Comparison of ENCODE assay signal across 18 mouse cellular contexts in genomic region chr1:150743097-150743843, GRCm38 (mm10).
DNase-seq lines count a peak whose midpoint lies in the region; ATAC-seq and TF ChIP-seq lines count a peak whose summit lies in the region.
"Had no signal": no experiment of that assay in that cellular context is flagged by ENCODE, and none has a peak within 500 bp of the region (broad histone marks: within the 10 kb centered on the region; RNA-seq: fewer than 3 reads in every experiment).

No protein-coding gene starts in this region.

- WGBS in forebrain, embryonic 10.5 days = 82% methylated on average over 19 of the region's 19 CpGs
- 76% methylated on average over 19 of the region's 19 CpGs for WGBS in forebrain, embryonic 15.5 days
- 58% methylated on average over 19 of the region's 19 CpGs for WGBS in kidney, postnatal 0 days
- 61% methylated on average over 19 of the region's 19 CpGs for WGBS in stomach, embryonic 14.5 days
- 58% methylated on average over 19 of the region's 19 CpGs for WGBS in stomach, postnatal 0 days
- 59% methylated on average over 19 of the region's 19 CpGs for WGBS in stomach, embryonic 16.5 days

- H3K4me2 ChIP-seq in forebrain, embryonic 15.5 days (replicated peaks) = no peak overlapping the region
- no peak overlapping the region; the same call in 1 of the 2 replicates for H3K4me2 ChIP-seq in kidney, postnatal 0 days (ENCODE audit: low read length)
- H3K4me2 ChIP-seq in stomach, embryonic 14.5 days (replicated peaks; ENCODE audit: low read depth, low read length) = no peak overlapping the region
- no peak overlapping the region for H3K4me2 ChIP-seq in stomach, postnatal 0 days (replicated peaks; ENCODE audit: low read depth)
- no peak overlapping the region for H3K4me2 ChIP-seq in stomach, embryonic 16.5 days (ENCODE audit: low read depth, low read length)
- H3K4me2 ChIP-seq: heart, embryonic 11.5 days; midbrain, embryonic 15.5 days had no signal

- H3K36me3 ChIP-seq in forebrain, embryonic 10.5 days (replicated peaks) = peaks cover 3% of the 10 kb centered on the region
- no peaks in the 10 kb centered on the region for H3K36me3 ChIP-seq in forebrain, embryonic 15.5 days
- 0 out of 2 replicates have a peak, but pooled peaks cover 9% of the 10 kb centered on the region for H3K36me3 ChIP-seq in kidney, postnatal 0 days (ENCODE audit: insufficient read depth, low read length)
- H3K36me3 ChIP-seq in stomach, embryonic 14.5 days (ENCODE audit: control insufficient read depth, insufficient read depth, low read length) = no peaks in the 10 kb centered on the region
- H3K36me3 ChIP-seq in stomach, postnatal 0 days (ENCODE audit: control insufficient read depth, insufficient read depth, low read length) = no peaks in the 10 kb centered on the region
- H3K36me3 ChIP-seq in stomach, embryonic 16.5 days (ENCODE audit: control insufficient read depth, insufficient read depth, low read length) = no peaks in the 10 kb centered on the region
- H3K36me3 ChIP-seq: midbrain, embryonic 15.5 days had no signal

- H3K9me3 ChIP-seq in forebrain, embryonic 10.5 days = no peaks in the 10 kb centered on the region
- no peaks in the 10 kb centered on the region for H3K9me3 ChIP-seq in forebrain, embryonic 15.5 days
- H3K9me3 ChIP-seq in kidney, postnatal 0 days (replicated peaks; ENCODE audit: low read length) = no peaks in the 10 kb centered on the region
- no peaks in the 10 kb centered on the region for H3K9me3 ChIP-seq in stomach, embryonic 14.5 days (ENCODE audit: control insufficient read depth, low read depth, low read length)
- H3K9me3 ChIP-seq in stomach, postnatal 0 days (ENCODE audit: control insufficient read depth, low read length) = no peaks in the 10 kb centered on the region
- no peaks in the 10 kb centered on the region for H3K9me3 ChIP-seq in stomach, embryonic 16.5 days (replicated peaks; ENCODE audit: control insufficient read depth, low read length)
- H3K9me3 ChIP-seq: midbrain, embryonic 15.5 days had no signal

- 0 out of 2 replicates have a peak overlapping the region, but pooled peaks have one; percentile 31 for H3K27ac ChIP-seq in forebrain, embryonic 10.5 days
- no peak overlapping the region for H3K27ac ChIP-seq in forebrain, embryonic 15.5 days (replicated peaks)
- peak overlapping the region; percentile 62 for H3K27ac ChIP-seq in kidney, postnatal 0 days
- H3K27ac ChIP-seq in stomach, embryonic 14.5 days (ENCODE audit: low read length) = 0 out of 2 replicates have a peak overlapping the region, but pooled peaks have one; percentile 27
- H3K27ac ChIP-seq in stomach, postnatal 0 days (replicated peaks) = no peak overlapping the region
- no peak overlapping the region; the same call in 1 of the 2 replicates for H3K27ac ChIP-seq in stomach, embryonic 16.5 days (ENCODE audit: low read length)
- H3K27ac ChIP-seq: liver, embryonic 14.5 days; midbrain, embryonic 15.5 days had no signal

- DNase-seq in forebrain, embryonic 10.5 days (ENCODE audit: extremely low spot score, low spot score) = no peak
- DNase-seq in kidney, postnatal 0 days (ENCODE audit: low spot score) = peak; percentile 80
- DNase-seq in kidney, adult 8-10 months = no peak
- DNase-seq in stomach, postnatal 0 days (ENCODE audit: low spot score) = no peak
- DNase-seq in spleen, postnatal 36 days (ENCODE audit: low spot score in 2 of 2) = no peak
- DNase-seq: adrenal gland, postnatal 36 days; cerebellum, postnatal 10 days; gastrocnemius, postnatal 36 days; lung, postnatal 10 days; right cerebral cortex, postnatal 25 days; thymus, adult 2 months had no signal

- no peak for TF ChIP-seq CTCF in kidney, postnatal 0 days (IDR thresholded peaks at IDR 0.05; ENCODE audit: low read depth)
- no peak for TF ChIP-seq CTCF in stomach, postnatal 0 days (IDR thresholded peaks at IDR 0.05; ENCODE audit: low read depth)

- H3K27me3 ChIP-seq in forebrain, embryonic 10.5 days (ENCODE audit: poor library complexity, severe bottlenecking) = no peaks in the 10 kb centered on the region
- H3K27me3 ChIP-seq in forebrain, embryonic 15.5 days = no peaks in the 10 kb centered on the region
- H3K27me3 ChIP-seq in kidney, postnatal 0 days (ENCODE audit: insufficient read depth, low read length) = no peaks in the 10 kb centered on the region
- no peaks in the 10 kb centered on the region for H3K27me3 ChIP-seq in stomach, embryonic 14.5 days (ENCODE audit: control insufficient read depth, insufficient read depth, low read length)
- no peaks in the 10 kb centered on the region for H3K27me3 ChIP-seq in stomach, postnatal 0 days (ENCODE audit: control insufficient read depth, insufficient read depth, low read length)
- H3K27me3 ChIP-seq in stomach, embryonic 16.5 days (ENCODE audit: control insufficient read depth, insufficient read depth, low read length) = no peaks in the 10 kb centered on the region
- H3K27me3 ChIP-seq: midbrain, embryonic 15.5 days had no signal

- no peak for TF ChIP-seq EP300 in stomach, postnatal 0 days (optimal IDR thresholded peaks at IDR 0.05)

- no peak overlapping the region for H3K4me3 ChIP-seq in forebrain, embryonic 10.5 days
- H3K4me3 ChIP-seq in forebrain, embryonic 15.5 days = no peak overlapping the region
- no peak overlapping the region for H3K4me3 ChIP-seq in kidney, postnatal 0 days (replicated peaks; ENCODE audit: low read depth, low read length)
- no peak overlapping the region for H3K4me3 ChIP-seq in stomach, embryonic 14.5 days (ENCODE audit: low read depth, low read length)
- no peak overlapping the region for H3K4me3 ChIP-seq in stomach, postnatal 0 days (ENCODE audit: low read depth, low read length)
- no peak overlapping the region for H3K4me3 ChIP-seq in stomach, embryonic 16.5 days (replicated peaks; ENCODE audit: low read length)
- H3K4me3 ChIP-seq: midbrain, embryonic 15.5 days had no signal

- H3K9ac ChIP-seq in forebrain, embryonic 15.5 days (replicated peaks) = no peak overlapping the region
- H3K9ac ChIP-seq in kidney, postnatal 0 days (ENCODE audit: low read depth, low read length) = 0 out of 2 replicates have a peak overlapping the region, but pooled peaks have one; percentile 5
- no peak overlapping the region for H3K9ac ChIP-seq in stomach, embryonic 14.5 days (replicated peaks; ENCODE audit: low read depth, low read length)
- no peak overlapping the region for H3K9ac ChIP-seq in stomach, postnatal 0 days (ENCODE audit: low read length)
- H3K9ac ChIP-seq in stomach, embryonic 16.5 days (ENCODE audit: low read length) = no peak overlapping the region
- H3K9ac ChIP-seq: liver, embryonic 14.5 days; midbrain, embryonic 15.5 days had no signal

- H3K4me1 ChIP-seq in forebrain, embryonic 10.5 days = peaks cover 12% of the 10 kb centered on the region
- no peaks in the 10 kb centered on the region for H3K4me1 ChIP-seq in forebrain, embryonic 15.5 days
- H3K4me1 ChIP-seq in kidney, postnatal 0 days (replicated peaks; ENCODE audit: insufficient read depth, low read length) = 0 out of 2 replicates have a peak, but pooled peaks cover 4% of the 10 kb centered on the region
- no peaks in the 10 kb centered on the region for H3K4me1 ChIP-seq in stomach, embryonic 14.5 days (ENCODE audit: control insufficient read depth, insufficient read depth, low read length)
- no peaks in the 10 kb centered on the region for H3K4me1 ChIP-seq in stomach, postnatal 0 days (replicated peaks; ENCODE audit: control insufficient read depth, insufficient read depth)
- H3K4me1 ChIP-seq in stomach, embryonic 16.5 days (ENCODE audit: control insufficient read depth, insufficient read depth, low read length) = no peaks in the 10 kb centered on the region

- no peak for ATAC-seq in forebrain, embryonic 15.5 days (replicated peaks)
- peak; percentile 87 for ATAC-seq in kidney, postnatal 0 days (replicated peaks; ENCODE audit: low FRiP score, low read depth)
- peak; percentile 77 for ATAC-seq in stomach, embryonic 14.5 days (ENCODE audit: insufficient number of reproducible peaks, insufficient read depth, low FRiP score, low read depth)
- no peak for ATAC-seq in stomach, postnatal 0 days (ENCODE audit: low FRiP score, low TSS enrichment)
- peak; percentile 50; the same call in 1 of the 2 replicates for ATAC-seq in stomach, embryonic 16.5 days (ENCODE audit: insufficient read depth, low FRiP score)
- ATAC-seq: activated CD4-positive, CD25-positive, alpha-beta regulatory T cell, adult 4 months; midbrain, embryonic 15.5 days had no signal

Comparison
In these comparisons a context has a peak if more than half of its experiments do, and no peak if none do; other contexts are left out.
1. H3K27ac ChIP-seq: peak in forebrain, embryonic 10.5 days (single experiment), kidney, postnatal 0 days (single experiment) and stomach, embryonic 14.5 days (single experiment); none in forebrain, embryonic 15.5 days (single experiment), stomach, postnatal 0 days (single experiment) and stomach, embryonic 16.5 days (single experiment).
2. ATAC-seq: peak in kidney, postnatal 0 days (single experiment), stomach, embryonic 14.5 days (single experiment) and stomach, embryonic 16.5 days (single experiment); none in forebrain, embryonic 15.5 days (single experiment) and stomach, postnatal 0 days (single experiment).